Mouse (Mus musculus) spleen, adult 18-20 months (tissue): ENCODE data around the gene Grn.

Experiments
- DNase-seq, 2 experiments: peaks; one replicate each; pipeline ENCODE4 v3.0.0; 2022; ENCODE audit warnings: mixed read lengths in 2 of 2

Grn gene

DNA sequence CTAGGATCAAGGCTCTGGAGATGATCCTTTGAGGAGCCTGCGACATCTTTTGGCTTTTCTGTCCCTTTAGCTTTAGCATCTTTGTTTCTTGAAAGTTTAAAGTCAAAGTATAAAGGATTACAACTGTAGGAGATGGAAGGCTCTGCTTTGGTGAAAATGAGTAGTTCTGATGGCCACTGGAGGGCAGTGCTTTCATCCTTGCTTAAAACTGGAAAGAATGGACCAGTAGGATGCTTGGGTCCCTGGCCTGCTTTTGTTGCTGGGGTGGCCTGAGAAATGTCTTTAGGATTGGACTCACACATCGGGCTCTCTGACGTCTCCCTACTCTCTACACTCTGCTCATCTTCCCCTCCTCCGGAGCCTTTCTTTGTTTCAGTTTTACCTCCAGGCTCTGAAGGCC lies 50.8 kb downstream of the Grn start:
- no peak for DNase-seq

DNA sequence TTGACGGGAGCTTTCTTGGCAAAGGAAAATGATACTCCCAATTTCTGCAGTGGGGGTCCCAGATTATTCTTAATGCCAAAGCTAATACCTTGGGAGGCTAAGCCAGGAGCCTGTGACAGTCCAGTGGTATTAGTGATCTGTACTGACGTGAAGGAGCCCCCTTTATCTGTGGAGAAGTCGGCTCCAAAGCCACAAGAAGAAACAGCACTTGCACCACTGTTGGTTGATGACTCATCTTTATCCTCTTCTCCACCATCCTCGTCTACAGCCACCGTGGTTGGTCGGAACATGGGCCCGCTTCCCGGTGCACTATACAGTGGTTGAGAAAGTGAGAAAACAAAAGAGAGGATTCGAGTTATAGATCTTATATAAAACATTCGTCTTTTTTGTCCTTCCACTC lies 51.7 kb downstream of the Grn start:
- DNase-seq = no peak
